22 mouse cellular contexts compared by ENCODE assay signal in the genomic region with DNA sequence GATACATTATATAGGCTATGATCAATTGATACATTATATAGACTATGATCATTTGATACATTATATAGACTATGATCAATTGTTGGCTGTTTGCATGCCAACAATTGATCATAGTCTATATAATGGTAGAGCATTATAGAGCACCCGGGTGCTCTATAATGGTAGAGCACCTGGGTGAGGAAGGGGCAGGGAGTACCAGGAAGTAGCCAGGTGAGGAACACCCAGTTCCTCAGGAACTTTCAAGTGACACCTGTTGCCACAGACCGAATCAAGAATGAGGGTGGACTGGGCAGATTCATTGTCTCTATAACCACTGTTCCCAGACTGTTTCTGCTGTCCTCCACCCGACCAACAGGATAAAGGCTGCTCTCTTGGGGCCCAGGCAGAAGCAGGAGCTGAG. TPM values are rescaled to one million over a fixed set of nuclear protein-coding genes. Genes with fewer than 3 reads are reported as not detected.
"Had no signal": no experiment of that assay in that cellular context is flagged by ENCODE, and none has a peak within 500 bp of the region (broad histone marks: within the 10 kb centered on the region; RNA-seq: fewer than 3 reads in every experiment).

A gene (plus strand): TSS at position 301 of the 400 bp plus-strand sequence.

- H3K4me1 ChIP-seq: liver, embryonic 13.5 days had no signal

- ATAC-seq: lung, postnatal 0 days; midbrain, embryonic 13.5 days; midbrain, embryonic 16.5 days had no signal

- DNase-seq: kidney, adult 2 months; kidney, postnatal 10 days; kidney, postnatal 4 days; liver; liver, embryonic 13.5 days; lung, embryonic 14.5 days; lung, postnatal 36 days; retina, postnatal 1 day; right cerebral cortex, postnatal 25 days; spleen, adult 18-20 months; thymus, postnatal 25 days had no signal

- H3K27ac ChIP-seq: limb, embryonic 10.5 days; limb, embryonic 13.5 days; liver, embryonic 13.5 days; midbrain, embryonic 13.5 days; neural tube, embryonic 13.5 days had no signal

- H3K4me3 ChIP-seq: limb, embryonic 13.5 days; liver, embryonic 13.5 days; megakaryocyte, embryonic 14.5 days; midbrain, embryonic 13.5 days; myocyte; neural tube, embryonic 13.5 days had no signal

- H3K4me2 ChIP-seq: liver, embryonic 13.5 days; lung, embryonic 14.5 days; neural tube, embryonic 13.5 days had no signal

- H3K9ac ChIP-seq: limb, embryonic 13.5 days; liver, embryonic 13.5 days; lung, embryonic 14.5 days; midbrain, embryonic 13.5 days; neural tube, embryonic 13.5 days had no signal

- H3K9me3 ChIP-seq: limb, embryonic 10.5 days; limb, embryonic 13.5 days; liver, embryonic 13.5 days; midbrain, embryonic 10.5 days; midbrain, embryonic 13.5 days; neural tube, embryonic 13.5 days had no signal

- H3K36me3 ChIP-seq: limb, embryonic 10.5 days; limb, embryonic 13.5 days; liver, embryonic 13.5 days; midbrain, embryonic 10.5 days; midbrain, embryonic 13.5 days; neural tube, embryonic 13.5 days had no signal

RNA-seq across cellular contexts. Expression of the gene that starts here (rescaled TPM):
- polyA plus RNA-seq: kidney, embryonic 14.5 days; limb, embryonic 10.5 days; limb, embryonic 13.5 days; liver, embryonic 13.5 days; liver, embryonic 16.5 days; lung, embryonic 14.5 days; lung, postnatal 0 days; midbrain, embryonic 10.5 days; midbrain, embryonic 13.5 days; midbrain, embryonic 16.5 days; myocyte; neural tube, embryonic 13.5 days had no signal
